Mouse (Mus musculus): ENCODE data around the gene Rock2. TPM values are rescaled to one million over a fixed set of nuclear protein-coding genes. Genes with fewer than 3 reads are reported as not detected.
A peak's percentile ranks its signal among the peaks of the same experiment; 100 is the strongest.

Rock2 gene
- polyA plus RNA-seq (2014; fragmentation: Nextera tagmentation; extraction: Ambion mirVana), result 14.4 and 14.9 TPM in 2 replicates

GRCm38 (mm10) chr12:16894396-16895220, at the start of gene Rock2:
Rock2 (plus strand) TSS chr12:16894895.
- WGBS, result 0% methylated on average over 110 of the region's 130 CpGs
- Histone ChIP-seq H3K9me3 (ENCODE audit: control insufficient read depth, low read length) (no peaks in the 10 kb centered on the region), H3K9ac (ENCODE audit: low read length) (peak within 1 kb of the TSS; percentile 89), H3K4me3 (ENCODE audit: low read depth, low read length) (peak within 1 kb of the TSS; percentile 77), H3K4me2 (peak within 1 kb of the TSS; percentile 53), H3K4me1 (ENCODE audit: control insufficient read depth, insufficient read depth, low read length) (peaks cover 17% of the 10 kb centered on the region), H3K27me3 (ENCODE audit: control insufficient read depth, insufficient read depth, low read length) (no peaks in the 10 kb centered on the region), H3K27ac (ENCODE audit: low read depth, low read length) (peak within 1 kb of the TSS; percentile 93), H3K36me3 (ENCODE audit: control insufficient read depth, insufficient read depth, low read length) (no peaks in the 10 kb centered on the region)
- peak; percentile 93 for ATAC-seq (ENCODE audit: low FRiP score)
- peak; percentile 98 for DNase-seq (ENCODE audit: low spot score, missing footprints)

- no peak overlapping the region for H3K4me2 ChIP-seq
- H3K9me3 ChIP-seq (ENCODE audit: control insufficient read depth, low read length), result no peaks in the 10 kb centered on the region
- H3K27ac ChIP-seq (ENCODE audit: low read depth, low read length), result no peak overlapping the region
- DNase-seq (ENCODE audit: low spot score, missing footprints), result no peak
- no peaks in the 10 kb centered on the region for H3K36me3 ChIP-seq (ENCODE audit: control insufficient read depth, insufficient read depth, low read length)
- no peak overlapping the region for H3K9ac ChIP-seq (ENCODE audit: low read length)
- H3K27me3 ChIP-seq (ENCODE audit: control insufficient read depth, insufficient read depth, low read length), result no peaks in the 10 kb centered on the region
- no peak for ATAC-seq (ENCODE audit: low FRiP score)
- WGBS, result 91% methylated on average over 4 of the region's 4 CpGs
- no peak overlapping the region for H3K4me3 ChIP-seq (ENCODE audit: low read depth, low read length)
- peaks cover 5% of the 10 kb centered on the region; the same call in 1 of the 2 replicates for H3K4me1 ChIP-seq (ENCODE audit: control insufficient read depth, insufficient read depth, low read length)
Observed at GRCm38 (mm10) chr12:16847204-16847792, 47.4 kb upstream of the Rock2 start.

- Histone ChIP-seq H3K4me3 (ENCODE audit: low read depth, low read length) (no peak overlapping the region), H3K9ac (ENCODE audit: low read length) (no peak overlapping the region), H3K9me3 (ENCODE audit: control insufficient read depth, low read length) (no peaks in the 10 kb centered on the region), H3K27ac (ENCODE audit: low read depth, low read length) (no peak overlapping the region), H3K4me2 (no peak overlapping the region), H3K36me3 (ENCODE audit: control insufficient read depth, insufficient read depth, low read length) (no peaks in the 10 kb centered on the region), H3K4me1 (ENCODE audit: control insufficient read depth, insufficient read depth, low read length) (peaks cover 5% of the 10 kb centered on the region; the same call in 1 of the 2 replicates), H3K27me3 (ENCODE audit: control insufficient read depth, insufficient read depth, low read length) (no peaks in the 10 kb centered on the region)
- ATAC-seq (ENCODE audit: low FRiP score), result no peak
- WGBS, result 84% methylated on average over 2 of the region's 2 CpGs
- no peak for DNase-seq (ENCODE audit: low spot score, missing footprints)
Observed at GRCm38 (mm10) chr12:16848501-16848900, 46.2 kb upstream of the Rock2 start.

- Histone ChIP-seq H3K9me3 (ENCODE audit: control insufficient read depth, low read length) (no peaks in the 10 kb centered on the region), H3K4me3 (ENCODE audit: low read depth, low read length) (no peak overlapping the region), H3K4me2 (no peak overlapping the region), H3K4me1 (ENCODE audit: control insufficient read depth, insufficient read depth, low read length) (peaks cover 5% of the 10 kb centered on the region; the same call in 1 of the 2 replicates), H3K9ac (ENCODE audit: low read length) (no peak overlapping the region), H3K36me3 (ENCODE audit: control insufficient read depth, insufficient read depth, low read length) (no peaks in the 10 kb centered on the region), H3K27me3 (ENCODE audit: control insufficient read depth, insufficient read depth, low read length) (no peaks in the 10 kb centered on the region), H3K27ac (ENCODE audit: low read depth, low read length) (no peak overlapping the region)
- ATAC-seq (ENCODE audit: low FRiP score), result no peak
- DNase-seq (ENCODE audit: low spot score, missing footprints), result no peak
- 67% methylated on average over 2 of the region's 2 CpGs for WGBS
Observed at GRCm38 (mm10) chr12:16849821-16850220, 44.9 kb upstream of the Rock2 start.

- Histone ChIP-seq H3K27ac (ENCODE audit: low read depth, low read length) (no peak overlapping the region), H3K9me3 (ENCODE audit: control insufficient read depth, low read length) (no peaks in the 10 kb centered on the region), H3K36me3 (ENCODE audit: control insufficient read depth, insufficient read depth, low read length) (no peaks in the 10 kb centered on the region), H3K4me2 (no peak overlapping the region), H3K4me3 (ENCODE audit: low read depth, low read length) (no peak overlapping the region), H3K9ac (ENCODE audit: low read length) (no peak overlapping the region), H3K4me1 (ENCODE audit: control insufficient read depth, insufficient read depth, low read length) (peaks cover 7% of the 10 kb centered on the region; the same call in 1 of the 2 replicates), H3K27me3 (ENCODE audit: control insufficient read depth, insufficient read depth, low read length) (no peaks in the 10 kb centered on the region)
- ATAC-seq (ENCODE audit: low FRiP score), result peak; percentile 59
- 45% methylated on average over 16 of the region's 16 CpGs for WGBS
- peak; percentile 90 for DNase-seq (ENCODE audit: low spot score, missing footprints)
Observed at GRCm38 (mm10) chr12:16850431-16851375, 44.0 kb upstream of the Rock2 start.

GRCm38 (mm10) chr12:16853431-16854165, 41.1 kb upstream of the Rock2 start:
- Histone ChIP-seq H3K9me3 (ENCODE audit: control insufficient read depth, low read length) (no peaks in the 10 kb centered on the region), H3K27me3 (ENCODE audit: control insufficient read depth, insufficient read depth, low read length) (no peaks in the 10 kb centered on the region), H3K9ac (ENCODE audit: low read length) (no peak overlapping the region), H3K4me2 (no peak overlapping the region), H3K4me3 (ENCODE audit: low read depth, low read length) (no peak overlapping the region), H3K27ac (ENCODE audit: low read depth, low read length) (no peak overlapping the region), H3K4me1 (ENCODE audit: control insufficient read depth, insufficient read depth, low read length) (peaks cover 13% of the 10 kb centered on the region; the same call in 1 of the 2 replicates), H3K36me3 (ENCODE audit: control insufficient read depth, insufficient read depth, low read length) (no peaks in the 10 kb centered on the region)
- no peak for ATAC-seq (ENCODE audit: low FRiP score)
- DNase-seq (ENCODE audit: low spot score, missing footprints), result no peak
- WGBS, result 86% methylated on average over 11 of the region's 11 CpGs

GRCm38 (mm10) chr12:16855632-16856305, 38.9 kb upstream of the Rock2 start:
- no peaks in the 10 kb centered on the region for H3K36me3 ChIP-seq (ENCODE audit: control insufficient read depth, insufficient read depth, low read length)
- DNase-seq (ENCODE audit: low spot score, missing footprints) (peak; percentile 91), ATAC-seq (ENCODE audit: low FRiP score) (peak; percentile 94)
- 15% methylated on average over 6 of the region's 6 CpGs for WGBS
- no peak overlapping the region for H3K4me3 ChIP-seq (ENCODE audit: low read depth, low read length)
- H3K9ac ChIP-seq (ENCODE audit: low read length), result no peak overlapping the region
- H3K4me1 ChIP-seq (ENCODE audit: control insufficient read depth, insufficient read depth, low read length), result peaks cover 10% of the 10 kb centered on the region; the same call in 1 of the 2 replicates
- no peaks in the 10 kb centered on the region for H3K27me3 ChIP-seq (ENCODE audit: control insufficient read depth, insufficient read depth, low read length)
- no peaks in the 10 kb centered on the region for H3K9me3 ChIP-seq (ENCODE audit: control insufficient read depth, low read length)
- H3K4me2 ChIP-seq, result no peak overlapping the region
- H3K27ac ChIP-seq (ENCODE audit: low read depth, low read length), result peak overlapping the region; percentile 72

GRCm38 (mm10) chr12:16856306-16856679, 38.4 kb upstream of the Rock2 start:
- WGBS, result 53% methylated on average over 2 of the region's 2 CpGs
- Histone ChIP-seq H3K4me2 (no peak overlapping the region), H3K4me1 (ENCODE audit: control insufficient read depth, insufficient read depth, low read length) (peaks cover 7% of the 10 kb centered on the region; the same call in 1 of the 2 replicates), H3K27me3 (ENCODE audit: control insufficient read depth, insufficient read depth, low read length) (no peaks in the 10 kb centered on the region), H3K36me3 (ENCODE audit: control insufficient read depth, insufficient read depth, low read length) (no peaks in the 10 kb centered on the region), H3K9ac (ENCODE audit: low read length) (no peak overlapping the region), H3K27ac (ENCODE audit: low read depth, low read length) (peak overlapping the region; percentile 61; the same call in 1 of the 2 replicates), H3K4me3 (ENCODE audit: low read depth, low read length) (no peak overlapping the region), H3K9me3 (ENCODE audit: control insufficient read depth, low read length) (no peaks in the 10 kb centered on the region)
- ATAC-seq (ENCODE audit: low FRiP score), result peak; percentile 51
- DNase-seq (ENCODE audit: low spot score, missing footprints), result no peak

Data from midbrain, embryonic 11.5 days (tissue).